ENCODE assay signal across 21 mouse cellular contexts in genomic region chr10:77016499-77016898, GRCm38 (mm10). TPM values are rescaled to one million over a fixed set of nuclear protein-coding genes. Genes with fewer than 3 reads are reported as not detected.
DNase-seq lines count a peak whose midpoint lies in the region; ATAC-seq and TF ChIP-seq lines count a peak whose summit lies in the region.
"Had no signal": no experiment of that assay in that cellular context is flagged by ENCODE, and none has a peak within 500 bp of the region (broad histone marks: within the 10 kb centered on the region; RNA-seq: fewer than 3 reads in every experiment).

No protein-coding gene starts in this region.

- H3K4me2 ChIP-seq in kidney, postnatal 0 days (ENCODE audit: low read length), result no peak overlapping the region
- H3K4me2 ChIP-seq: embryonic facial prominence, embryonic 12.5 days; forebrain, embryonic 15.5 days; heart, embryonic 11.5 days; heart, embryonic 15.5 days; hindbrain, embryonic 13.5 days; intestine, embryonic 15.5 days had no signal

- no peaks in the 10 kb centered on the region; the same call in 1 of the 2 replicates for H3K4me1 ChIP-seq in kidney, postnatal 0 days (replicated peaks; ENCODE audit: insufficient read depth, low read length)
- peaks cover 5% of the 10 kb centered on the region for H3K4me1 ChIP-seq in ES-Bruce4 (ENCODE audit: control insufficient read depth, insufficient read depth, low read length)
- H3K4me1 ChIP-seq: embryonic facial prominence, embryonic 12.5 days; hindbrain, embryonic 13.5 days; intestine, embryonic 15.5 days had no signal

- H3K4me3 ChIP-seq in kidney, postnatal 0 days (replicated peaks; ENCODE audit: low read depth, low read length), result no peak overlapping the region
- H3K4me3 ChIP-seq in ES-Bruce4 (ENCODE audit: low read depth, low read length), result no peak overlapping the region
- H3K4me3 ChIP-seq: embryonic facial prominence, embryonic 12.5 days; forebrain, embryonic 15.5 days; heart, embryonic 15.5 days; hindbrain, embryonic 13.5 days; intestine, embryonic 15.5 days had no signal

- DNase-seq in kidney, postnatal 0 days (ENCODE audit: low spot score), result no peak
- no peak for DNase-seq in kidney, postnatal 36 days
- peak; percentile 27 for DNase-seq in 3T3-L1 (ENCODE audit: low read depth, low spot score)
- peak; percentile 39 for DNase-seq in R1 (ENCODE audit: low read depth, low spot score)
- no peak for DNase-seq in adrenal gland, postnatal 10 days
- DNase-seq in urinary bladder, postnatal 4 days (ENCODE audit: low spot score in 2 of 2), result no peak
- DNase-seq: adrenal gland, postnatal 36 days; cerebellum, adult 11 months; cerebellum, adult 9-10 months; cerebellum, postnatal 25 days; gastrocnemius, postnatal 36 days; heart, adult 18-20 months; heart, postnatal 14 days had no signal

- no peak overlapping the region for H3K9ac ChIP-seq in kidney, postnatal 0 days (ENCODE audit: low read depth, low read length)
- no peak overlapping the region for H3K9ac ChIP-seq in ES-Bruce4 (ENCODE audit: low read depth, poor library complexity, severe bottlenecking)
- H3K9ac ChIP-seq: embryonic facial prominence, embryonic 12.5 days; forebrain, embryonic 15.5 days; heart, embryonic 15.5 days; hindbrain, embryonic 13.5 days; intestine, embryonic 15.5 days had no signal

- peak; percentile 55; the same call in 1 of the 2 replicates for TF ChIP-seq EP300 in ES-Bruce4 (IDR thresholded peaks at IDR 0.05; ENCODE audit: insufficient read depth, low read depth, low read length)

- ATAC-seq in kidney, postnatal 0 days (replicated peaks; ENCODE audit: low FRiP score, low read depth), result 0 out of 2 replicates have a peak, but pooled peaks have one; percentile 29
- ATAC-seq: activated CD4-positive, CD25-positive, alpha-beta regulatory T cell, adult 4 months; forebrain, embryonic 15.5 days; intestine, embryonic 15.5 days had no signal

- H3K27ac ChIP-seq in kidney, postnatal 0 days, result no peak overlapping the region
- no peak overlapping the region for H3K27ac ChIP-seq in ES-Bruce4 (ENCODE audit: insufficient read depth, low read length)
- H3K27ac ChIP-seq: embryonic facial prominence, embryonic 12.5 days; forebrain, embryonic 15.5 days; heart, embryonic 15.5 days; hindbrain, embryonic 13.5 days; intestine, embryonic 15.5 days had no signal

- H3K9me3 ChIP-seq in kidney, postnatal 0 days (replicated peaks; ENCODE audit: low read length), result no peaks in the 10 kb centered on the region
- H3K9me3 ChIP-seq in ES-Bruce4 (replicated peaks; ENCODE audit: control insufficient read depth, insufficient read depth, low read length, poor library complexity, severe bottlenecking), result no peaks in the 10 kb centered on the region
- H3K9me3 ChIP-seq: embryonic facial prominence, embryonic 12.5 days; forebrain, embryonic 15.5 days; heart, embryonic 15.5 days; hindbrain, embryonic 13.5 days; intestine, embryonic 15.5 days had no signal

- 25% methylated on average over 8 of the region's 8 CpGs for WGBS in kidney, postnatal 0 days

- no peak for TF ChIP-seq POLR2A in ES-Bruce4 (IDR thresholded peaks at IDR 0.05; ENCODE audit: insufficient read depth, low read length)

- TF ChIP-seq CTCF in kidney, postnatal 0 days (IDR thresholded peaks at IDR 0.05; ENCODE audit: low read depth), result no peak
- no peak for TF ChIP-seq CTCF in ES-Bruce4 (IDR thresholded peaks at IDR 0.05; ENCODE audit: low read depth, low read length)

- no peaks in the 10 kb centered on the region for H3K36me3 ChIP-seq in kidney, postnatal 0 days (ENCODE audit: insufficient read depth, low read length)
- no peaks in the 10 kb centered on the region for H3K36me3 ChIP-seq in ES-Bruce4 (ENCODE audit: control insufficient read depth, insufficient read depth, low read length, poor library complexity, severe bottlenecking)
- H3K36me3 ChIP-seq: embryonic facial prominence, embryonic 12.5 days; forebrain, embryonic 15.5 days; heart, embryonic 15.5 days; hindbrain, embryonic 13.5 days; intestine, embryonic 15.5 days had no signal

- H3K27me3 ChIP-seq in kidney, postnatal 0 days (ENCODE audit: insufficient read depth, low read length), result no peaks in the 10 kb centered on the region
- H3K27me3 ChIP-seq in ES-Bruce4 (ENCODE audit: control insufficient read depth, insufficient read depth, low read length, poor library complexity, severe bottlenecking), result no peaks in the 10 kb centered on the region
- H3K27me3 ChIP-seq: embryonic facial prominence, embryonic 12.5 days; forebrain, embryonic 15.5 days; heart, embryonic 15.5 days; hindbrain, embryonic 13.5 days; intestine, embryonic 15.5 days had no signal

RNA-seq across cellular contexts. Expression of gene Slc19a1, which starts 15.5 kb away (rescaled TPM):
- 48.0 and 51.5 TPM in 2 replicates for polyA plus RNA-seq in kidney, postnatal 0 days (2015; fragmentation: Nextera tagmentation; extraction: Ambion mirVana)
- polyA plus RNA-seq in ES-Bruce4 (2011; ENCODE audit: insufficient read depth, insufficient read length, low read depth, missing spikeins), result 15.8 and 17.4 TPM in 2 replicates
- total RNA-seq in adrenal gland, postnatal 10 days (2021), result 10 to 100 TPM; 25.7 TPM

RNA-seq across cellular contexts. Expression of gene Pcbp3, which starts 54.8 kb away (rescaled TPM):
- 32.3 and 37.8 TPM in 2 replicates for polyA plus RNA-seq in kidney, postnatal 0 days (2015; fragmentation: Nextera tagmentation; extraction: Ambion mirVana)
- polyA plus RNA-seq in ES-Bruce4 (2011; ENCODE audit: insufficient read depth, insufficient read length, low read depth, missing spikeins), result 27.7 and 28.1 TPM in 2 replicates
- 10 to 100 TPM; 35.4 to 48.2 TPM for total RNA-seq in adrenal gland, postnatal 10 days (2021)

Comparison
In these comparisons a context has a peak if more than half of its experiments do, and no peak if none do; other contexts are left out.
1. DNase-seq: peak in 3T3-L1 (single experiment) and R1 (single experiment); none in kidney, postnatal 0 days (single experiment), kidney, postnatal 36 days (0 of 2), adrenal gland, postnatal 10 days (single experiment) and urinary bladder, postnatal 4 days (0 of 2).